Mouse (Mus musculus) heart, adult 2 months (tissue): ENCODE data around the gene Sh3bgr. TPM values are rescaled to one million over a fixed set of nuclear protein-coding genes. Genes with fewer than 3 reads are reported as not detected.

ENCODE experiments used
- DNase-seq, 2 experiments: peaks; one replicate each; pipeline ENCODE4 v3.0.0; 2021
- H3K27ac ChIP-seq: fragments of 200-600 bp; 2 replicates; pipeline ENCODE4 v1.8.1; 2022
- H3K27me3 ChIP-seq: fragments of 200-500 bp; 2 replicates; pipeline ENCODE4 v1.6.1; 2012; ENCODE audit warnings: mild to moderate bottlenecking, low read length, inconsistent platforms, mixed read lengths; ENCODE audit not compliant: control insufficient read depth, insufficient read depth
- H3K36me3 ChIP-seq: fragments of 200-500 bp; 2 replicates; pipeline ENCODE4 v1.6.1; 2012; ENCODE audit warnings: low read length, inconsistent platforms; ENCODE audit not compliant: control insufficient read depth, insufficient read depth
- H3K4me1 ChIP-seq: fragments of 200-500 bp; 2 replicates; pipeline ENCODE4 v1.6.1; 2011; ENCODE audit warnings: low read length; ENCODE audit not compliant: control insufficient read depth, insufficient read depth
- H3K4me3 ChIP-seq: fragments of 200-600 bp; 2 replicates; pipeline ENCODE4 v1.8.1; 2022
- H3K79me2 ChIP-seq: fragments of 200-500 bp; replicated peaks from 2 replicates; pipeline ENCODE4 v1.6.1; 2012; ENCODE audit warnings: mild to moderate bottlenecking, inconsistent platforms, low read length, moderate library complexity, mixed read lengths; ENCODE audit not compliant: control insufficient read depth, insufficient read depth
- H3K9ac ChIP-seq: fragments of 200-500 bp; 2 replicates; pipeline ENCODE4 v1.6.1; 2012; ENCODE audit warnings: low read depth, mild to moderate bottlenecking, control low read depth, inconsistent platforms, low read length, mixed read lengths
- CTCF ChIP-seq: fragments of 200-600 bp; IDR thresholded peaks from 2 replicates; pipeline ENCODE4 v1.8.1; 2022; ENCODE audit warnings: antibody characterized with exemption, mild to moderate bottlenecking, moderate library complexity
- EP300 ChIP-seq: fragments of 200-500 bp; IDR thresholded peaks from 2 replicates; pipeline ENCODE4 v1.6.1; 2011; ENCODE audit warnings: low read depth, low read length, control low read depth; ENCODE audit not compliant: insufficient read depth
- POLR2A ChIP-seq: fragments of 200-500 bp; IDR thresholded peaks from 2 replicates; pipeline ENCODE4 v1.6.1; 2011; ENCODE audit warnings: mild to moderate bottlenecking, low read depth, low read length, control low read depth; ENCODE audit not compliant: insufficient read depth
- WGBS: fragments of 180-500 bp; shearing (Covaris S2); methylation state at CpG from one replicate; pipeline ENCODE4 v1.1.7; 2018; 5-methylcytosine and 5-hydroxymethylcytosine counted together
- intact Hi-C: fragments of 180-260 bp; cut with DNase I; formaldehyde crosslinking; loops from one replicate; pipeline ENCODE4 v1.15.1; 2025
- polyA plus RNA-seq: library from polyadenylated mRNA; depleted of rRNA; stranded (reverse); fragments of >200 nt; gene quantifications from 2 replicates; pipeline ENCODE4 v1.2.3, GENCODE M21; 2012
- total RNA-seq, 2 experiments: library from RNA; stranded (reverse); gene quantifications; 2 replicates each; pipeline ENCODE4 v1.2.3; 2021

The Sh3bgr gene
- total and polyA plus RNA-seq, 3 experiments: 298 to 313 (median 308) TPM

GRCm38 (mm10) chr16:96158511-96159080, 41.7 kb upstream of the Sh3bgr start:
- Histone ChIP-seq H3K79me2 (no peaks in the 10 kb centered on the region), H3K9ac (peak overlapping the region; percentile 96), H3K27me3 (no peaks in the 10 kb centered on the region), H3K4me1 (peaks cover 4% of the 10 kb centered on the region), H3K27ac (peak overlapping the region; percentile 80), H3K36me3 (no peaks in the 10 kb centered on the region), H3K4me3 (peak overlapping the region; percentile 60)
- WGBS: 47% methylated on average over 12 of the region's 12 CpGs
- intact Hi-C loops: no loop called here
- peak in 1 of 2 experiments; percentile 30 for DNase-seq
- TF ChIP-seq CTCF (no peak), EP300 (no peak), POLR2A (no peak)

- peak overlapping the region; percentile 80 for H3K27ac ChIP-seq
- H3K4me3 ChIP-seq: peak overlapping the region; percentile 60
- no peaks in the 10 kb centered on the region for H3K36me3 ChIP-seq
- H3K79me2 ChIP-seq: no peaks in the 10 kb centered on the region
- WGBS: 2% methylated on average over 67 of the region's 67 CpGs
- peak overlapping the region; percentile 96 for H3K9ac ChIP-seq
- intact Hi-C loops: no loop called here
- TF ChIP-seq POLR2A: no peak
- TF ChIP-seq CTCF: peak; percentile 65
- TF ChIP-seq EP300: no peak
- no peaks in the 10 kb centered on the region for H3K27me3 ChIP-seq
- H3K4me1 ChIP-seq: peaks cover 4% of the 10 kb centered on the region
- peak; percentile 69 to 76 for DNase-seq
Measured at GRCm38 (mm10) chr16:96159091-96159731, 41.0 kb upstream of the Sh3bgr start.

GRCm38 (mm10) chr16:96159794-96160346, 40.4 kb upstream of the Sh3bgr start:
- Histone ChIP-seq H3K9ac (no peak overlapping the region; the same call in 1 of the 2 replicates), H3K27ac (peak overlapping the region; percentile 80)
- no peak for DNase-seq

GRCm38 (mm10) chr16:96160927-96161326, 39.3 kb upstream of the Sh3bgr start:
- peaks cover 4% of the 10 kb centered on the region for H3K4me1 ChIP-seq
- TF ChIP-seq CTCF (no peak), EP300 (no peak), POLR2A (no peak)
- H3K4me3 ChIP-seq: no peak overlapping the region
- DNase-seq: no peak
- H3K36me3 ChIP-seq: no peaks in the 10 kb centered on the region
- WGBS: 86% methylated on average over 1 of the region's 1 CpGs
- intact Hi-C loops: no loop called here
- H3K27ac ChIP-seq: no peak overlapping the region
- H3K9ac ChIP-seq: no peak overlapping the region
- H3K79me2 ChIP-seq: no peaks in the 10 kb centered on the region
- no peaks in the 10 kb centered on the region for H3K27me3 ChIP-seq

More at GRCm38 (mm10) chr16:96159794-96160346, 40.4 kb upstream of the Sh3bgr start:
- TF ChIP-seq EP300 (no peak), CTCF (no peak), POLR2A (no peak)
- H3K79me2 ChIP-seq: no peaks in the 10 kb centered on the region
- no peaks in the 10 kb centered on the region for H3K27me3 ChIP-seq
- H3K4me3 ChIP-seq: peak overlapping the region; percentile 60
- no peaks in the 10 kb centered on the region for H3K36me3 ChIP-seq
- intact Hi-C loops: no loop called here
- peaks cover 4% of the 10 kb centered on the region for H3K4me1 ChIP-seq
- 87% methylated on average over 20 of the region's 20 CpGs for WGBS

GRCm38 (mm10) chr16:96161336-96161735, 38.9 kb upstream of the Sh3bgr start:
- Histone ChIP-seq H3K4me3 (no peak overlapping the region), H3K36me3 (no peaks in the 10 kb centered on the region), H3K27ac (no peak overlapping the region), H3K27me3 (no peaks in the 10 kb centered on the region), H3K4me1 (peaks cover 4% of the 10 kb centered on the region), H3K79me2 (no peaks in the 10 kb centered on the region), H3K9ac (no peak overlapping the region)
- DNase-seq: no peak
- 71% methylated on average over 4 of the region's 4 CpGs for WGBS
- TF ChIP-seq EP300 (no peak), POLR2A (no peak)
- intact Hi-C loops: no loop called here

- Histone ChIP-seq H3K27ac (no peak overlapping the region), H3K4me1 (no peaks in the 10 kb centered on the region), H3K79me2 (no peaks in the 10 kb centered on the region), H3K9ac (no peak overlapping the region), H3K36me3 (no peaks in the 10 kb centered on the region), H3K4me3 (no peak overlapping the region), H3K27me3 (no peaks in the 10 kb centered on the region)
- TF ChIP-seq CTCF: no peak
- no peak for TF ChIP-seq EP300
- no peak for TF ChIP-seq POLR2A
- no peak for DNase-seq
- WGBS: 62% methylated on average over 4 of the region's 4 CpGs
- intact Hi-C loops: no loop called here
Measured at GRCm38 (mm10) chr16:96165723-96166264, 34.5 kb upstream of the Sh3bgr start.
